Mouse (Mus musculus) olfactory bulb, adult 2 months (tissue): ENCODE data around the gene Gpx3. TPM values are rescaled to one million over a fixed set of nuclear protein-coding genes. Genes with fewer than 3 reads are reported as not detected.

Experiments used
- H3K27ac ChIP-seq: fragments of 200-500 bp; 2 replicates; pipeline ENCODE4 v1.5.1; 2012; ENCODE audit warnings: low read depth, low read length; ENCODE audit not compliant: insufficient read depth
- H3K4me1 ChIP-seq: fragments of 200-500 bp; 2 replicates; pipeline ENCODE4 v1.6.1; 2012; ENCODE audit warnings: low read length; ENCODE audit not compliant: control insufficient read depth, insufficient read depth
- H3K4me3 ChIP-seq: fragments of 200-500 bp; 2 replicates; pipeline ENCODE4 v1.5.1; 2012; ENCODE audit warnings: mild to moderate bottlenecking, low read depth, low read length, moderate library complexity; ENCODE audit not compliant: insufficient read depth
- CTCF ChIP-seq: fragments of 200-500 bp; IDR thresholded peaks from 2 replicates; pipeline ENCODE4 v1.5.1; 2012; ENCODE audit warnings: low read depth, mild to moderate bottlenecking, low read length, moderate library complexity; ENCODE audit not compliant: insufficient read depth
- POLR2A ChIP-seq: fragments of 200-500 bp; IDR thresholded peaks from 2 replicates; pipeline ENCODE4 v1.6.1; 2012; ENCODE audit warnings: mild to moderate bottlenecking, low read depth, low read length, moderate library complexity; ENCODE audit not compliant: insufficient read depth
- WGBS: fragments of 180-500 bp; shearing (Covaris S2); methylation state at CpG from one replicate; pipeline ENCODE4 v1.1.7; 2018; 5-methylcytosine and 5-hydroxymethylcytosine counted together
- polyA plus RNA-seq: library from polyadenylated mRNA; stranded (reverse); fragments of >200 nt; gene quantifications from 2 replicates; pipeline ENCODE4 v1.2.4, GENCODE M21; 2012; ENCODE audit warnings: low replicate concordance; ENCODE audit not compliant: missing spikeins, insufficient read depth, insufficient read length

The Gpx3 gene
- polyA plus RNA-seq, 1 experiment = not detected

- TF ChIP-seq POLR2A (no peak), CTCF (no peak)
- H3K4me3 ChIP-seq = no peak overlapping the region
- H3K27ac ChIP-seq = no peak overlapping the region
- no peaks in the 10 kb centered on the region for H3K4me1 ChIP-seq
- 87% methylated on average over 12 of the region's 12 CpGs for WGBS
Observed at GRCm38 (mm10) chr11:54910081-54910665, 7.9 kb downstream of the Gpx3 start.

GRCm38 (mm10) chr11:54911201-54911600 is 8.9 kb downstream of the Gpx3 start:
- 100% methylated on average over 3 of the region's 3 CpGs for WGBS
- Histone ChIP-seq H3K27ac (no peak overlapping the region), H3K4me3 (no peak overlapping the region), H3K4me1 (no peaks in the 10 kb centered on the region)
- TF ChIP-seq CTCF (no peak), POLR2A (no peak)

DNA sequence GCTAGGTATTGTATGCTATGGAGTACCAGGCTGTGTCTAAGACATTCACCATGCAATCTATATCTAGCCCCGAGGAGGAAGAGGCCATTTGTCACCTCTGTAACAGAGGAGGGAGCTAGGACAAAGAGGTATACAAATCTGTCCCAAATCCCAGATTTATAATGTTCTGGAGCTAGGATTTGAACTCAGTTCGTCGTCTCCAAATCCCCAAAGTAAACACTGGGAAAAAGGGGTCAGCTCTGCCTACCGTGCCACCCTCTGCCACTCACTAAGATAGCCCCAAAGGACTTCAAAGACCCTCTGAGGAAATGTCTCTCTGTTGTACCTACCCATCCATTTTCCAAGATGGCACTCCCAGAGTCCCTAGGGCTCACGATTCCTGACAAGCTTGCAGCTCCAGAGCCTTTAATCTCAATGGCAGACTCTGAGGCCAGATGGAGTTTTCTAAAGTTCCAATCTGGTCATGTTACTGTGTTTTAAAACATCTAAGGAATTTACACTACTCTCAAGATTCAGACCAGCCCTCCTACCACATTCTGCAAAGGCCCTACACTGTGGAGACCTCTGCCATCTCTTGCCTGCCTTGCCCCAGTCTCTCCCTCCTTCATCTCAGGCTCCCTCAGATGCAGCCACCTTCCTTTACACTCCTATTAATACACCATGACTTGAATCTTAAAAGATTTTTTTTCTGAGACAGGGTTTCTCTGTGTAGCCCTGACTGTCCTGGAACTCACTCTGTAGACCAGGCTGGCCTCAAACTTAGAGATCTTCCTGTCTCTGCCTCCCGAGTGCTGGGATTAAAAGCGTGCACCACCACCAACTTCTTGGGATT is 9.6 kb downstream of the Gpx3 start:
- Histone ChIP-seq H3K4me1 (no peaks in the 10 kb centered on the region), H3K4me3 (no peak overlapping the region), H3K27ac (no peak overlapping the region)
- TF ChIP-seq CTCF (no peak), POLR2A (no peak)
- WGBS = 92% methylated on average over 7 of the region's 7 CpGs

GRCm38 (mm10) chr11:54912503-54913316 is 10.5 kb downstream of the Gpx3 start:
- 89% methylated on average over 9 of the region's 9 CpGs for WGBS
- no peak overlapping the region for H3K4me3 ChIP-seq
- TF ChIP-seq POLR2A (no peak), CTCF (no peak)
- no peaks in the 10 kb centered on the region for H3K4me1 ChIP-seq
- no peak overlapping the region for H3K27ac ChIP-seq

GRCm38 (mm10) chr11:54913841-54914240 is 11.6 kb downstream of the Gpx3 start:
- TF ChIP-seq POLR2A (no peak), CTCF (no peak)
- no peak overlapping the region for H3K27ac ChIP-seq
- 81% methylated on average over 5 of the region's 5 CpGs for WGBS
- H3K4me3 ChIP-seq = no peak overlapping the region
- no peaks in the 10 kb centered on the region for H3K4me1 ChIP-seq

- WGBS = 96% methylated on average over 7 of the region's 7 CpGs
Observed at GRCm38 (mm10) chr11:54917461-54917860, 15.2 kb downstream of the Gpx3 start.

DNA sequence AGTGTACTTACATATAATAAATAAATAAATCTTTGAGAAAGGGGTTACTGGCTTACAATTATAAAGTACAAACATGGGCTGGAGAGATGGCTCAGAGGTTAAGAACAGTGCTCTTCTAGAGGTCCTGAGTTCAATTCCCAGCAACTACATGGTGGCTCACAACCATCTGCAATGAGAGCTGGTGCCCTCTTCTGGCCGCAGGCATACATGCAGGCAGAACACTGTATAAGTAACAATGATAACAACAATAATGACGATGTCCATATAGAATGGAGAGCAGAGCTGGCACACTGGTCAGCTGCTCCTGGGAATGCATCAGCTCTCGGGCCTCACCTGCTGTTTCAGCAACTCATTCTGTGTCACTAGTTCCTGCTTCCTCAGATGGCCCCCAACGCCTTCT is 16.0 kb downstream of the Gpx3 start:
- H3K4me3 ChIP-seq = no peak overlapping the region
- no peak for TF ChIP-seq CTCF
- no peak for TF ChIP-seq POLR2A
- H3K27ac ChIP-seq = no peak overlapping the region
- 97% methylated on average over 4 of the region's 4 CpGs for WGBS
- no peaks in the 10 kb centered on the region for H3K4me1 ChIP-seq

More at GRCm38 (mm10) chr11:54917461-54917860, 15.2 kb downstream of the Gpx3 start:
- TF ChIP-seq POLR2A (no peak), CTCF (no peak)
- no peaks in the 10 kb centered on the region for H3K4me1 ChIP-seq
- no peak overlapping the region for H3K4me3 ChIP-seq
- no peak overlapping the region for H3K27ac ChIP-seq

GRCm38 (mm10) chr11:54920127-54920972 is 18.1 kb downstream of the Gpx3 start:
- 85% methylated on average over 11 of the region's 11 CpGs for WGBS

More at GRCm38 (mm10) chr11:54920127-54920972, 18.1 kb downstream of the Gpx3 start:
- no peaks in the 10 kb centered on the region for H3K4me1 ChIP-seq
- H3K4me3 ChIP-seq = no peak overlapping the region
- no peak for TF ChIP-seq POLR2A
- no peak overlapping the region for H3K27ac ChIP-seq
